Mouse (Mus musculus) myocyte (in vitro differentiated cells): Measurements from ENCODE around the gene Atl3. TPM values are rescaled to one million over a fixed set of nuclear protein-coding genes. Genes with fewer than 3 reads are reported as not detected.

ENCODE experiments used
- H3K27me3 ChIP-seq: one replicate; pipeline ENCODE4 v1.6.1; 2011; ENCODE audit not compliant: control insufficient read depth, insufficient read depth, insufficient read length
- H3K36me3 ChIP-seq: one replicate; pipeline ENCODE4 v1.6.1; 2011; ENCODE audit not compliant: control insufficient read depth, insufficient read depth
- H3K4me2 ChIP-seq: one replicate; pipeline ENCODE4 v1.6.1; 2011; ENCODE audit warnings: low read depth, control low read depth
- H3K4me3 ChIP-seq: one replicate; pipeline ENCODE4 v1.5.1; 2011; ENCODE audit warnings: mild to moderate bottlenecking, control low read depth, moderate library complexity
- H3K79me2 ChIP-seq: one replicate; pipeline ENCODE4 v1.6.1; 2011; ENCODE audit not compliant: control insufficient read depth, insufficient read depth
- H3ac ChIP-seq: one replicate; pipeline ENCODE4 v1.6.1; 2011; ENCODE audit not compliant: control insufficient read depth, insufficient read length
- CEBPB ChIP-seq: IDR thresholded peaks from 2 replicates; pipeline ENCODE4 v1.6.1; 2011; ENCODE audit warnings: mild to moderate bottlenecking, moderate library complexity; ENCODE audit not compliant: poor library complexity, insufficient read depth, severe bottlenecking
- E2F4 ChIP-seq: IDR thresholded peaks from one replicate; pipeline ENCODE4 v1.6.1; 2011; ENCODE audit warnings: mild to moderate bottlenecking, control low read depth, moderate library complexity; ENCODE audit not compliant: insufficient read depth
- MAX ChIP-seq: IDR thresholded peaks from one replicate; pipeline ENCODE4 v1.6.1; 2011; ENCODE audit warnings: low read depth, mild to moderate bottlenecking, control low read depth
- MYOD1 ChIP-seq, 3 experiments: IDR thresholded peaks; one replicate each; pipeline ENCODE4 v1.6.1; 2011; ENCODE audit warnings: control low read depth in 2 of 3, low read depth in 2 of 3, mild to moderate bottlenecking in 2 of 3, moderate library complexity in 1 of 3; ENCODE audit not compliant: insufficient read length in 2 of 3, control insufficient read depth in 1 of 3
- MYOG ChIP-seq, 3 experiments: IDR thresholded peaks; one replicate each; pipeline ENCODE4 v1.6.1; 2011; ENCODE audit warnings: control low read depth in 2 of 3, low read depth in 2 of 3, mild to moderate bottlenecking in 2 of 3; ENCODE audit not compliant: insufficient read length in 2 of 3, control insufficient read depth in 1 of 3, insufficient read depth in 1 of 3
- POLR2A ChIP-seq: IDR thresholded peaks from one replicate; pipeline ENCODE4 v1.6.1; 2011; ENCODE audit warnings: low read depth, mild to moderate bottlenecking, control low read depth, moderate library complexity; ENCODE audit not compliant: insufficient read length
- POLR2AphosphoS2 ChIP-seq: IDR thresholded peaks from one replicate; pipeline ENCODE4 v1.6.1; 2011; ENCODE audit warnings: low read depth, control low read depth; ENCODE audit not compliant: insufficient read length
- REST ChIP-seq: IDR thresholded peaks from one replicate; pipeline ENCODE4 v1.6.1; 2011; ENCODE audit warnings: mild to moderate bottlenecking, control low read depth, moderate library complexity; ENCODE audit not compliant: insufficient read depth, insufficient read length
- SRF ChIP-seq: IDR thresholded peaks from one replicate; pipeline ENCODE4 v1.6.1; 2011; ENCODE audit warnings: low read depth; ENCODE audit not compliant: control insufficient read depth, insufficient read length
- TCF12 ChIP-seq: IDR thresholded peaks from one replicate; pipeline ENCODE4 v1.6.1; 2011; ENCODE audit warnings: mild to moderate bottlenecking, control low read depth; ENCODE audit not compliant: poor library complexity, insufficient read depth, severe bottlenecking
- TCF3 ChIP-seq: IDR thresholded peaks from one replicate; pipeline ENCODE4 v1.6.1; 2011; ENCODE audit warnings: low read depth, control low read depth; ENCODE audit not compliant: insufficient read length
- USF1 ChIP-seq: IDR thresholded peaks from one replicate; pipeline ENCODE4 v1.6.1; 2011; ENCODE audit warnings: low read depth, mild to moderate bottlenecking, control low read depth, moderate library complexity
- polyA plus RNA-seq: library from polyadenylated mRNA; unstranded; fragments of >200 nt; fragmentation: generic; extraction: Trizol; gene quantifications from one replicate; pipeline ENCODE4 v1.2.1, GENCODE M21; 2012; ENCODE audit warnings: missing spikeins

Gene Atl3
- polyA plus RNA-seq: 14.4 TPM

- peak within 1 kb of the TSS; percentile 69 for H3K4me2 ChIP-seq
- peak within 1 kb of the TSS; percentile 77 for H3ac ChIP-seq
- peaks cover 35% of the 10 kb centered on the region for H3K79me2 ChIP-seq
- TF ChIP-seq E2F4 (no peak), USF1 (no peak), MAX (no peak), TCF3 (no peak), TCF12 (no peak), SRF (no peak), REST (no peak), POLR2AphosphoS2 (no peak), MYOG (IDR thresholded peaks at IDR 0.05; ENCODE audit: control insufficient read depth in 1 of 3, insufficient read depth in 1 of 3, insufficient read length in 2 of 3, low read depth in 2 of 3) (no peak), CEBPB (no peak), MYOD1 (IDR thresholded peaks at IDR 0.05; ENCODE audit: control insufficient read depth in 1 of 3, insufficient read length in 2 of 3, low read depth in 2 of 3) (no peak), POLR2A (no peak)
- no peaks in the 10 kb centered on the region for H3K27me3 ChIP-seq
- H3K4me3 ChIP-seq: peak within 1 kb of the TSS; percentile 83
- H3K36me3 ChIP-seq: no peaks in the 10 kb centered on the region
Measured at GRCm38 (mm10) chr19:7493352-7494186, at the start of gene Atl3. Gene Atl3 (plus strand): TSS chr19:7494040.

DNA sequence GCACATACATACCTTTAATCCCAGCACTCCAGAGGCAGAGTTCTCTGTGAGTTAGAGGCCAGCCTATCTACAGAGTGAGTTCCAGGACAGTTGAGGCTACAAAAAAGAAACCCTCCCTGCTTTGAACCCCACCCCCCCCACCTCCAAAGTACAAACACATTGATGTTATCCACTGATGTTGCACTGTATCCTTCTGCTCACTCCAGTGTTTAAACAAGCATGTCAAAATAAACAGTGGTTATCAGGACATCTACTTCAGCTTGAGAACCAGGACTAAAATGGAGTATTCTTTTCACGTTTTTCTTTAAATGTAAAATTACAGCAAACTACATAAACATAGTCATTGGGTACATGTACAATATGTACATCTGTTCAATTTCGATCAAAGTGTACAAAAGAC is 48.7 kb upstream of the Atl3 start:
- Histone ChIP-seq H3ac (no peak overlapping the region), H3K36me3 (no peaks in the 10 kb centered on the region), H3K27me3 (no peaks in the 10 kb centered on the region), H3K4me3 (no peak overlapping the region), H3K79me2 (no peaks in the 10 kb centered on the region), H3K4me2 (no peak overlapping the region)
- TF ChIP-seq SRF (no peak), USF1 (no peak), REST (no peak), MYOG (IDR thresholded peaks at IDR 0.05; ENCODE audit: control insufficient read depth in 1 of 3, insufficient read depth in 1 of 3, insufficient read length in 2 of 3, low read depth in 2 of 3) (no peak), POLR2A (no peak), MAX (no peak), E2F4 (no peak), MYOD1 (IDR thresholded peaks at IDR 0.05; ENCODE audit: control insufficient read depth in 1 of 3, insufficient read length in 2 of 3, low read depth in 2 of 3) (no peak), TCF3 (no peak)

DNA sequence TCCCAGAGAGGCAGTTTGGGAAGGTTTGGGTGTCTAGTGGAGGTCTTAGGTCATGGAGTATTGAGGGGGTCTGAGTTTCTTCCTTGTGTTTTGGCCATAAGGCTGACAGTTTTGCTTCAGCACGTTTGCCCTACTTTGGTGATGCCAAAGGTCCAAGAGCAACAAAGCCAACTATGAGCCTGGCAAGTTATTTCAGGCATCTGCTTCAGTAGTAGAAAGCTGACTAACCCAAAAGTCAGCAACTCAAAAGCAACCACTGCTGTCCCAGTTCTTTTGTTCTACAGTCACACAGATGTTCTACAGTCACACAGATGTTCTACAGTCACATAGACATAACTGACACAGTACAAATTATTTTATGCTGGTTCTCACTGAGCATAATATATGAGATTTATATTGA is 48.2 kb upstream of the Atl3 start:
- H3K36me3 ChIP-seq: no peaks in the 10 kb centered on the region
- no peak overlapping the region for H3K4me3 ChIP-seq
- no peak overlapping the region for H3ac ChIP-seq
- H3K4me2 ChIP-seq: no peak overlapping the region
- H3K79me2 ChIP-seq: no peaks in the 10 kb centered on the region
- no peaks in the 10 kb centered on the region for H3K27me3 ChIP-seq
- TF ChIP-seq MYOD1 (IDR thresholded peaks at IDR 0.05; ENCODE audit: control insufficient read depth in 1 of 3, insufficient read length in 2 of 3, low read depth in 2 of 3): no peak
- TF ChIP-seq MYOG (IDR thresholded peaks at IDR 0.05; ENCODE audit: control insufficient read depth in 1 of 3, insufficient read depth in 1 of 3, insufficient read length in 2 of 3, low read depth in 2 of 3): no peak
- no peak for TF ChIP-seq USF1
- no peak for TF ChIP-seq TCF3
- TF ChIP-seq POLR2AphosphoS2: no peak
- no peak for TF ChIP-seq TCF12
- no peak for TF ChIP-seq POLR2A
- TF ChIP-seq CEBPB: no peak
- TF ChIP-seq REST: no peak
- TF ChIP-seq MAX: no peak
- TF ChIP-seq E2F4: no peak
- TF ChIP-seq SRF: no peak

GRCm38 (mm10) chr19:7456803-7457202 is 37.0 kb upstream of the Atl3 start:
- no peak for TF ChIP-seq MAX
- TF ChIP-seq SRF: no peak
- no peak for TF ChIP-seq MYOD1 (IDR thresholded peaks at IDR 0.05; ENCODE audit: control insufficient read depth in 1 of 3, insufficient read length in 2 of 3, low read depth in 2 of 3)
- TF ChIP-seq MYOG (IDR thresholded peaks at IDR 0.05; ENCODE audit: control insufficient read depth in 1 of 3, insufficient read depth in 1 of 3, insufficient read length in 2 of 3, low read depth in 2 of 3): no peak
- TF ChIP-seq REST: no peak
- no peak for TF ChIP-seq TCF12
- no peak for TF ChIP-seq TCF3
- no peak for TF ChIP-seq USF1
- H3K4me2 ChIP-seq: no peak overlapping the region

GRCm38 (mm10) chr19:7458901-7459300 is 34.9 kb upstream of the Atl3 start:
- Histone ChIP-seq H3K36me3 (no peaks in the 10 kb centered on the region), H3K4me2 (no peak overlapping the region), H3K79me2 (peaks cover 76% of the 10 kb centered on the region), H3K4me3 (no peak overlapping the region), H3ac (no peak overlapping the region), H3K27me3 (no peaks in the 10 kb centered on the region)
- TF ChIP-seq POLR2AphosphoS2: no peak
- no peak for TF ChIP-seq E2F4
- TF ChIP-seq TCF12: no peak
- no peak for TF ChIP-seq TCF3
- no peak for TF ChIP-seq MAX
- no peak for TF ChIP-seq POLR2A
- no peak for TF ChIP-seq CEBPB
- no peak for TF ChIP-seq MYOG (IDR thresholded peaks at IDR 0.05; ENCODE audit: control insufficient read depth in 1 of 3, insufficient read depth in 1 of 3, insufficient read length in 2 of 3, low read depth in 2 of 3)
- TF ChIP-seq MYOD1 (IDR thresholded peaks at IDR 0.05; ENCODE audit: control insufficient read depth in 1 of 3, insufficient read length in 2 of 3, low read depth in 2 of 3): no peak
- TF ChIP-seq SRF: no peak
- no peak for TF ChIP-seq REST
- TF ChIP-seq USF1: no peak

More at GRCm38 (mm10) chr19:7456803-7457202, 37.0 kb upstream of the Atl3 start:
- no peak overlapping the region for H3K4me3 ChIP-seq
- peaks cover 56% of the 10 kb centered on the region for H3K79me2 ChIP-seq
- no peaks in the 10 kb centered on the region for H3K36me3 ChIP-seq
- no peak overlapping the region for H3ac ChIP-seq
- H3K27me3 ChIP-seq: no peaks in the 10 kb centered on the region
